Mouse (Mus musculus): Measurements from ENCODE around the gene Csde1.

- TF ChIP-seq CTCF (conservative IDR thresholded peaks at IDR 0.05; ENCODE audit: insufficient read depth, insufficient read length, low read depth, low read length): no peak
- TF ChIP-seq POLR2A (IDR thresholded peaks at IDR 0.05; ENCODE audit: low read depth, low read length): no peak
These were observed 81.7 kb downstream of the Csde1 start for GRCm38 (mm10) chr3:103101909-103102308.

Measured in kidney, adult 2 months (tissue).